Mouse (Mus musculus) liver, adult 2 months (tissue): ENCODE data around the gene Il18r1.

Source experiments
- CTCF ChIP-seq: fragments of 200-500 bp; IDR thresholded peaks from 2 replicates; pipeline ENCODE4 v1.5.1; 2011; ENCODE audit warnings: low read depth, low read length, control low read depth
- POLR2A ChIP-seq: fragments of 200-500 bp; IDR thresholded peaks from 2 replicates; pipeline ENCODE4 v1.6.1; 2011; ENCODE audit warnings: low read length, control low read depth; ENCODE audit not compliant: insufficient read depth; ENCODE audit errors: extremely low read depth

- no peak for TF ChIP-seq CTCF
- TF ChIP-seq POLR2A = no peak
Observed at GRCm38 (mm10) chr1:40522918-40523317, 57.6 kb downstream of the Il18r1 start.
